Mouse (Mus musculus): ENCODE data around the gene Actl9. TPM values are rescaled to one million over a fixed set of nuclear protein-coding genes. Genes with fewer than 3 reads are reported as not detected.

Actl9 gene
- not detected for polyA plus RNA-seq (2015; fragmentation: Illumina TruSeq; extraction: RNeasy Lipid Tissue Mini Kit (QIAGEN cat#74804); ENCODE audit: low read depth, low replicate concordance)

DNA sequence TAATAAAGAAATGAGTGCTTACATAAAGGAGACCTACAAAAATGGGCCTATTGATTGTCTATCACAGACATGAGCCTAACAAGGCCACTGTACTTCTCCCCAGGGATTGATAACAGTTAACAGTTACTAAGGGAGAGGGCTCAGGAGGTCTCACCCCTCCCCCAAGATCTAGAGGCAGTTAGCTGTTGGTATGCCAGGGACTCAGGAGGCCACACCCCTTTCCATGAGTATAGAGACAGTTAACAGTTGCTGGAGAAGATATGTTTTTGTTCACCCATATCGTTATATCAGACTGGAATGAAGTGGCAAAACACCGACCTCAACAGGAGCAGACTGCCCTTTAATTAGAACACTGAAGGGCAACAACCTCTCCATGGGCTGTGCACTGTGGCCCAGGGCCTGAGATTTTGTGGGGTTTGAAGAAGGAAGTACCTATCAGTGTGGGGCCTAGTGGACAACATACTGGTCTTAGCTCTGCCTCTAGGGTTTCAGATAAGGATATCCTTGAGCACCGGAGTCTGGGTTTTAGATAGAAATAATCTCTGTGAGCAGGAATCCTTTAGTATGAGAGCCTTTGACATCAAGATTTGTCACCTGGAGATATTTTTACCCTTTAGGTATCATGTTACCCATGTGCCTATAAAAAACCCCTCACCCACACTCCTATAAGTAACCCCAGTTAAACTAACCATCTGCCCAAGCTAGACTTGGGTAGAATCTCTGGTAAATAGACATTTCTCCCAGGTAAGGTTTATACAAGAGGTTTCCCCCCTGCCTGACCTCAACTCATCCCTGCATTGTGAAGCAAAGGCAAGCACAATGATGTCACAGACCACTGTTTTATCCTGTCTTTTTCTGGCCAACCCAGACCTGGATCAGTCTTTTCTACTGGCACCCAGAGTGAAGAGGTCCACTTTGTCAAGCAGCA, at the start of gene Actl9:
TSS of gene Actl9 (plus strand) at position 878 of the 928 bp plus-strand sequence.

GRCm38 (mm10) chr17:33394182-33395034, 38.3 kb upstream of the Actl9 start, which contains the start of gene Zfp101:
TSS of gene Zfp101 (minus strand) at chr17:33394641.

Other genes starting within 250 kb of the Actl9 start
- not detected for gene Olfr239, start 241.6 kb upstream of the Actl9 start, polyA plus RNA-seq (2015; fragmentation: Illumina TruSeq; extraction: RNeasy Lipid Tissue Mini Kit (QIAGEN cat#74804); ENCODE audit: low read depth, low replicate concordance)
- gene Olfr1564, start 211.2 kb upstream of the Actl9 start, polyA plus RNA-seq (2015; fragmentation: Illumina TruSeq; extraction: RNeasy Lipid Tissue Mini Kit (QIAGEN cat#74804); ENCODE audit: low read depth, low replicate concordance): 0.30 TPM
- 7.9 TPM for gene Zfp955a, start 177.8 kb upstream of the Actl9 start, polyA plus RNA-seq (2015; fragmentation: Illumina TruSeq; extraction: RNeasy Lipid Tissue Mini Kit (QIAGEN cat#74804); ENCODE audit: low read depth, low replicate concordance)
- not detected for gene Olfr63, start 168.2 kb upstream of the Actl9 start, polyA plus RNA-seq (2015; fragmentation: Illumina TruSeq; extraction: RNeasy Lipid Tissue Mini Kit (QIAGEN cat#74804); ENCODE audit: low read depth, low replicate concordance)
- gene Zfp955b, start 143.4 kb upstream of the Actl9 start, polyA plus RNA-seq (2015; fragmentation: Illumina TruSeq; extraction: RNeasy Lipid Tissue Mini Kit (QIAGEN cat#74804); ENCODE audit: low read depth, low replicate concordance): 22.2 TPM
- 14.5 TPM for gene Zfp81, start 74.0 kb upstream of the Actl9 start, polyA plus RNA-seq (2015; fragmentation: Illumina TruSeq; extraction: RNeasy Lipid Tissue Mini Kit (QIAGEN cat#74804); ENCODE audit: low read depth, low replicate concordance)
- 11.0 TPM for gene Zfp101, start 38.3 kb upstream of the Actl9 start, polyA plus RNA-seq (2015; fragmentation: Illumina TruSeq; extraction: RNeasy Lipid Tissue Mini Kit (QIAGEN cat#74804); ENCODE audit: low read depth, low replicate concordance)
- gene Adamts10, start 91.3 kb downstream of the Actl9 start, polyA plus RNA-seq (2015; fragmentation: Illumina TruSeq; extraction: RNeasy Lipid Tissue Mini Kit (QIAGEN cat#74804); ENCODE audit: low read depth, low replicate concordance): 24.4 TPM
- gene Myo1f, start 122.8 kb downstream of the Actl9 start, polyA plus RNA-seq (2015; fragmentation: Illumina TruSeq; extraction: RNeasy Lipid Tissue Mini Kit (QIAGEN cat#74804); ENCODE audit: low read depth, low replicate concordance): 3.2 TPM
- 36.4 TPM for gene Zfp414, start 196.2 kb downstream of the Actl9 start, polyA plus RNA-seq (2015; fragmentation: Illumina TruSeq; extraction: RNeasy Lipid Tissue Mini Kit (QIAGEN cat#74804); ENCODE audit: low read depth, low replicate concordance)
- not detected for gene Pram1, start 205.2 kb downstream of the Actl9 start, polyA plus RNA-seq (2015; fragmentation: Illumina TruSeq; extraction: RNeasy Lipid Tissue Mini Kit (QIAGEN cat#74804); ENCODE audit: low read depth, low replicate concordance)

Measured in brain, adult 10 weeks (tissue).